Mouse (Mus musculus) E14TG2a.4 (cell line): Measurements from ENCODE around the gene Urod.

ENCODE experiments used
- H3K27me3 ChIP-seq: 2 replicates; pipeline ENCODE4 v1.6.1; 2014; ENCODE audit warnings: low read length, control low read depth; ENCODE audit not compliant: insufficient read depth
- H3K36me3 ChIP-seq: 2 replicates; pipeline ENCODE4 v1.6.1; 2014; ENCODE audit warnings: low read length, control low read depth; ENCODE audit not compliant: insufficient read depth
- H3K4me1 ChIP-seq: replicated peaks from 2 replicates; pipeline ENCODE4 v1.6.1; 2014; ENCODE audit warnings: low read depth, low read length, control low read depth
- H3K4me3 ChIP-seq: replicated peaks from 2 replicates; pipeline ENCODE4 v1.5.1; 2014; ENCODE audit warnings: mild to moderate bottlenecking, low read length
- H3K9me3 ChIP-seq: 2 replicates; pipeline ENCODE4 v1.6.1; 2014; ENCODE audit warnings: low read length, control low read depth
- CTCF ChIP-seq: conservative IDR thresholded peaks from 2 replicates; pipeline ENCODE4 v1.5.1; 2014; ENCODE audit warnings: low read length
- NANOG ChIP-seq: IDR thresholded peaks from 2 replicates; pipeline ENCODE4 v1.6.1; 2014; ENCODE audit warnings: borderline replicate concordance, low read length, mixed read lengths
- POU5F1 ChIP-seq: IDR thresholded peaks from 2 replicates; pipeline ENCODE4 v1.6.1; 2014; ENCODE audit warnings: low read length, borderline replicate concordance

The Urod gene

GRCm38 (mm10) chr4:117018327-117018726 is 24.1 kb upstream of the Urod start:
- Histone ChIP-seq H3K4me1 (peaks cover 40% of the 10 kb centered on the region), H3K27me3 (no peaks in the 10 kb centered on the region), H3K4me3 (0 out of 2 replicates have a peak overlapping the region, but pooled peaks have one; percentile 98), H3K36me3 (peaks cover 27% of the 10 kb centered on the region), H3K9me3 (no peaks in the 10 kb centered on the region)
- TF ChIP-seq CTCF (no peak), POU5F1 (no peak), NANOG (no peak)

DNA sequence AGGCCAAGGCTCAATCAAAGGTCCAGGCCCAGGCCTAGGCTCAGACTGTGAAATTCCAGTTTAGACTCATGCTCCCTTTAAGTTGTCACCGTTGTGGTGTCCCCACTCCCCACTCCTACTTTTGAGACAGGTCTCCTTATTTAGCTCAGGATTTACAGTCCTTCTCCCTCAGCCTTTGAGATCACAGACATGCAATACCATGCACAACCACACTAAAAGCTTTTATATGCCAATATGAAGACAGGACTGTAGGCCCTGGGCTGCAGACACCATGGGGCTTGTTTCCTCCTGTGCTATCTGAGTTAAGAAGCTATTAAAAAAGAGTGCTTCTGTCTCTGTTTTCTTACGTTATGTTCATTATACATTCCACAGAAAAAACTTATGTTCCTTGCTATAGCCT is 23.5 kb upstream of the Urod start:
- Histone ChIP-seq H3K9me3 (no peaks in the 10 kb centered on the region), H3K4me3 (no peak overlapping the region), H3K36me3 (peaks cover 21% of the 10 kb centered on the region), H3K27me3 (no peaks in the 10 kb centered on the region), H3K4me1 (peaks cover 43% of the 10 kb centered on the region)
- TF ChIP-seq NANOG = no peak
- no peak for TF ChIP-seq POU5F1
- TF ChIP-seq CTCF = no peak

- Histone ChIP-seq H3K4me1 (peaks cover 17% of the 10 kb centered on the region), H3K27me3 (no peaks in the 10 kb centered on the region), H3K9me3 (no peaks in the 10 kb centered on the region), H3K4me3 (no peak overlapping the region), H3K36me3 (no peaks in the 10 kb centered on the region)
- TF ChIP-seq POU5F1 (no peak), NANOG (no peak), CTCF (no peak)
Measured at GRCm38 (mm10) chr4:117014901-117015415, 20.7 kb upstream of the Urod start.

- H3K27me3 ChIP-seq = no peaks in the 10 kb centered on the region
- peaks cover 13% of the 10 kb centered on the region for H3K4me1 ChIP-seq
Measured at GRCm38 (mm10) chr4:117013596-117013995, 19.4 kb upstream of the Urod start.

GRCm38 (mm10) chr4:117010231-117010630 is 16.0 kb upstream of the Urod start:
- TF ChIP-seq POU5F1 = no peak
- no peak for TF ChIP-seq CTCF
- no peak for TF ChIP-seq NANOG
- Histone ChIP-seq H3K36me3 (no peaks in the 10 kb centered on the region), H3K4me3 (no peak overlapping the region), H3K27me3 (no peaks in the 10 kb centered on the region), H3K4me1 (peaks cover 41% of the 10 kb centered on the region), H3K9me3 (no peaks in the 10 kb centered on the region)

More at GRCm38 (mm10) chr4:117013596-117013995, 19.4 kb upstream of the Urod start:
- Histone ChIP-seq H3K36me3 (no peaks in the 10 kb centered on the region), H3K4me3 (no peak overlapping the region), H3K9me3 (no peaks in the 10 kb centered on the region)
- TF ChIP-seq NANOG = no peak
- no peak for TF ChIP-seq CTCF
- no peak for TF ChIP-seq POU5F1

- Histone ChIP-seq H3K4me3 (no peak overlapping the region), H3K9me3 (no peaks in the 10 kb centered on the region), H3K27me3 (0 out of 2 replicates have a peak, but pooled peaks cover 2% of the 10 kb centered on the region), H3K36me3 (peaks cover 25% of the 10 kb centered on the region), H3K4me1 (peaks cover 47% of the 10 kb centered on the region)
- TF ChIP-seq POU5F1 (no peak), NANOG (no peak), CTCF (no peak)
Measured at GRCm38 (mm10) chr4:117007058-117007457, 12.8 kb upstream of the Urod start.

DNA sequence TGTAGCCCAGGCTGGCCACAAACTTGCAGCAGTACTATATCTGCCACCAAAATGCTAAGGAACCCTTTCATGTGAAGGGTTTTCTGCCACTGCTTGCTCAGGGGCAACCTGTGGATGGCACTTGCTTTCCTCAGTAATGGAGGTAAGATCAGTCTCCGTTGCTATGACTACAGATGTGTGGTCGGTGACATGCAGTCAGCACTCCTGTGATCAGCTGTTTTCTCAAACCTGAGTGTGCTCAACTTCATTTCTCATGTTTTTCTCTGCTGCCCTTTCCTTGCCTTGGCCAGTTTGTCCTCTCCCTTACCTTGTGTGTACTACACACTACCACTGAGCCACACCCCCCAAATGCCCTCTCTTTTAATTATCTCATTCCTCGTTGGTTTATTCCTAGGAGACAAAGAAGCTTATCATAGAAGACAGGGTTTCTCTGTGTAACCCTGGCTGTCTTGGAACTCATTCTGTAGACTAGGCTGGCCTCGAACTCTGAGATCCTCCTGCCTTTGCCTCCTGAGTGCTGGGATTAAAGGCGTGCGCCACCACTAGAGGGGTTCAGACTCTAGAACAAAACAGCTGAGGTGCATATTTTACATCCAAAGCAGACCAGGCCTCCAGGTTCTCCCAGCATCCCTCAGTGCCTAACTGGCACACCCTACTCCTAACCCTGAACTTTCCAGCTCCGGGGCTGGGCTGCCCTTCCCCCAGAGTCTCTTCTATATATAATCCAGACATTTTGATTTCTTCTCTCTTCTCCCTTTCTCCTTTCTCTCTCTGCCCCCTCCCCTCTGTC is 11.6 kb upstream of the Urod start:
- Histone ChIP-seq H3K27me3 (0 out of 2 replicates have a peak, but pooled peaks cover 2% of the 10 kb centered on the region), H3K9me3 (no peaks in the 10 kb centered on the region), H3K4me3 (no peak overlapping the region), H3K36me3 (peaks cover 37% of the 10 kb centered on the region), H3K4me1 (peaks cover 51% of the 10 kb centered on the region)
- TF ChIP-seq CTCF (0 out of 2 replicates have a peak, but pooled peaks have one; percentile 13), NANOG (no peak), POU5F1 (no peak)

DNA sequence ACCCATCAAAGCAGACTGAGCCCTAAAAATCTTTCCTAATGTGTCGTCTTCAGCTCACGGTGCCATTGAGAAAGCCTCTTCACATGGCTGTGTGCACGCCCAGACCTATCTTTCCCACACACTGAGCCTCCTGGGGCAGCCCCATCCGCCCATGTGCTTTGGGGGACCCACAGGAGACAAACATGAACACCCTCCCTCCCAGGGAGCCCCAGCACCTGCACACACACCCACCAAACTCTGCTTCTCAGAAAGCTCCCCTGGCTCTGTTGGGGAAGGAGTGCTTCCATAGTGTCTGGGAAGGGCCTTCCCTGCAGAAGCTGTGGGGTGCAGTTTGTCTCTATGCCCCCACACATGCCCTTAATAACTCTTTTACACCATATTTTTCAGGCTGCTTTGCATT is 10.4 kb upstream of the Urod start:
- peaks cover 48% of the 10 kb centered on the region for H3K36me3 ChIP-seq
- H3K9me3 ChIP-seq = no peaks in the 10 kb centered on the region
- no peak overlapping the region for H3K4me3 ChIP-seq
- peaks cover 53% of the 10 kb centered on the region for H3K4me1 ChIP-seq
- TF ChIP-seq CTCF (no peak), POU5F1 (no peak), NANOG (no peak)
- 0 out of 2 replicates have a peak, but pooled peaks cover 2% of the 10 kb centered on the region for H3K27me3 ChIP-seq
